Mouse (Mus musculus) spleen, postnatal 36 days (tissue): Measurements from ENCODE around the gene Cryba4.

Experiments used
- DNase-seq, 2 experiments: peaks; one replicate each; pipeline ENCODE4 v3.0.0; 2022; ENCODE audit warnings: low spot score in 2 of 2, mixed read lengths in 1 of 2

The Cryba4 gene

DNA sequence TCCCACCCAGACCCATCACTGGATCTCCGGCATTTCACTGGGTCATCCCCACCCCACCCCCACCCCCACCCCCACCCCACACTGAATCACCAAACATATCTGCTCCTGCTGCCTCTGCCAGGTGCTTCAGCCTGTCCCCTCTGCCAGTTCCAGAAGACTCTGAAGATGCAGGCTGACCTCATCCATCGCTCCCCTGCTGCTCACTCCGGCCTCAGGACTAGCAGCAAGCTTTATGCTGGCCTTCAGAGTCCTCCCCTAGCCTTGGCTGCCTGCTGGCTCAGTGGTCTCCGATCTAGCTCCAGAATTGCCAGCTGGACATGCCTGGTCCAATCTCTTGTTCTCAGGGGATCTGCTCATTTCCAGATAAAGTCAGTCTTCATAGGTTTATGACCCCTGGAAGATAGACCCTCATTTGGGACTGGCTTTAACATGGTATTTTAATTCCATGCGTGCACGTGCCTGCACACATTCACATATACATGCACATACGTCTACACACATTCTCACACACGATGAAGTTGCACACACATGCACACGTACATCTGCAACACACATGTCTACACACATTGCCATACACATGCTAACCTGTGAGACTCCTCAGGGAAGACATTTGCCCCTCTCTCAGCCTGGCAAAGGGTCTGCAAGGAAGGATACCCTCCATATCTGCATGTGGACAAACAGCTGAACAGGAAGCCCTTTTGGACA, 14.3 kb downstream of the Cryba4 start:
- no peak for DNase-seq

DNA sequence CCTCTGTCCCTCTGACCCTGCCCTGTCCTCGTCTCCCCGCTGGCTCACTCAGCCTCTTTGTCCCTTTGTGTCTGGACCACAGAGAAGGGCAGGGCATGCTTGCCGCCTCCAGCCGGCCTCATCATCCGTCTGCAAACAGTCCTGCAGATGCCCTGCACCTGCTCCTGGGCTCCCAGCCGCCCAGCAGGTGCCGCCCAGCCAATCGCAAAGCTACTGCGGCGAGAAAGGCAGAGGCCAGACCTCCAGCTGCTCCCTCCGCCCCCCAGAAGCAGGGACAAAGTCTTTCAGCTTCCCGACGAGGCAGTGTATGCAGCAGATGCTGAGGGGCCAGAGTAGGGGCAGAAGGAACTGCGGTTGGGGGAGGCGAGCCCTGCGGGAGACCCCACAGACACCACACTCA, 14.9 kb downstream of the Cryba4 start:
- DNase-seq = no peak

DNA sequence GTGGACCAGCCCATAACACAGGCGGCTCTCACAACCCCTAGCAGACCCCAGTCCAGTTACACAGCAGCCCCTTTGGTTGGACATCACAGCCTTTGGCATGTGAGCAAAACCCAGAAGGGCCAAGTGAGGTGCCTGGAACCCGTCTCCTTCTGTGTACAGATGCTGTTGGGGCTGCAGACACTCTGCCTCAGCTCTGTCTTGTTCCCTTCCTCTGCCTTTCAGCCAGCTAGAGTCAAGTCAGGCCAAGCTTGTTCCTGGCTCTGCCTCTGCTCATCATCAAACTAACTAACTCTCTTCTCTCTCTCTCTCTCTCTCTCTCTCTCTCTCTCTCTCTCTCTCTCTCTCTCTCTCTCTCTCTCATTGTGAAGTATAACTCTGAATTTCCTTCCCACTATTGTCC, 15.7 kb downstream of the Cryba4 start:
- no peak for DNase-seq

DNA sequence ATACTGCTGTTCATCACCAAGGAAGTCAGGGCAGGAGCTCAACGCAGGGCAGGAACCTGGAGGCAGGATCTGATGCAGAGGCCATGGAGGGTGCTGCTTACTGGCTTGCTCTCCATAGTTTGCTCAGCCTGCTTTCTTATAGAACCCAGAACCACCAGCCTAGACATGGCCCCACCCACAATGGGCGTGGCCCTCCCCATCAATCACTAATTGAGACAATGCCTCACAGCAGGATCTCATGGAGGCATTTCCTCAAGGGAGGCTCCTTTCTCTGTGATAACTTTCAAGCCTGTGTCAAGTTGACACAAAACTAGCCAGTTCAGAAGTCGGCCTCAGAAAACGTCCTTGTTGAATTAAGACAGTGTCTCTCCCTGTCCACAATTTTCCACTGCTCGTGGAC, 16.5 kb downstream of the Cryba4 start:
- no peak for DNase-seq

DNA sequence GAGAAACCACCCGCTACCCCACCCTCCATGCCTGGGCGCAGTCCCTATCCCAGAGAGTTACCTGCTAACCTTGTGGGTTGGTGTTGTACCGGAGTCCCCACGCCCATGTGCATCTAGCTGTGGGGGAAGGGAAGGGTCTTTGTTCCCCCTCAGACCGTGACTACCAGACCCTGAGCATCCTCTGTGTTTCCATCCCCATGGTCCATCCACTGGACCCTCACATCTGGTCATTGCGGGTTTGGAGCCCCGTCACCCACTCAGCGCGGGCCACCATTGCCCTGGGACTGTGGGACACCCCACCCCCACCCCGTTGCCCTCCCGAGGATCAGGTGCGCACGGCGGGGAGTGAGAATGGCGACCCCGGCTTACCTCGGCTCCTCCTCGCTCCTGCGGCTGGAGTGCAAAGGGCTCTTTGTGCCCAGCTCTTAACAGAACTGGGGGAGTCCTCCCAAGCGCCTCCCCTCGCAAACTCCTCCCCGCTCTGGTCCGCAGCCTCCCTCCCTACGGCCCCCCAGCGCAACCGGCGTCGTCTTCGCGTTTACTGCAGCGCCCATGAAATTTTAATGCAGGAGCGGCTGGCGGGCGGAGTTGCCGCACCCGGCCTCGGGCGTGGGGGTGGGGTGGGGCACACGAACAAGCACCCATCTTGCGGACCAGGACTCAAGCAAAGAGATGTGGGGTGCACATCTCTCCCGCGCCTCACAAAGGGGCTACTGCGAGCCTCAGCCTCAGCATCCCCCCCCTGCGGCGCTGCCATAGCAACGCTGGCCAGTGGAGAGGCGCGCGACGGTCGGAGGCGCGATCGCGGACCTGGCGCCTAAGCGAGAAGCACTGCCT, 23.9 kb downstream of the Cryba4 start:
- no peak for DNase-seq

DNA sequence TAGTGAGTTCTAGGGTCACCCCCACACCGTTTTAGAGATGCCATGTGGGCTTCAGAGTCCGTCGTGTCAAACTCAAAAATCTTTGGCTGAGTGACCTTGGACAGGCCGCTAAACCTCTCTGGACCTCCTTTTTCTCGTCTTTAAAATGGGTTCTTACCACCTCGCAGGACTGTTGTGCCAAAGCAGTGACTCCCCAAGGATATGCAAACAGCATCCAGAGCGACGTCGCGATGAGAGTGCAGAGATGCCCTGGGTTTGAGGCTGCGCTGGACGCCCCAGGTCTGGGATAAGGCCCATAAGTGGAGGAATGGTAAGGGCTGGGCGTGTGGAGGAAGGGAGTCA, 24.4 kb downstream of the Cryba4 start:
- DNase-seq = no peak

DNA sequence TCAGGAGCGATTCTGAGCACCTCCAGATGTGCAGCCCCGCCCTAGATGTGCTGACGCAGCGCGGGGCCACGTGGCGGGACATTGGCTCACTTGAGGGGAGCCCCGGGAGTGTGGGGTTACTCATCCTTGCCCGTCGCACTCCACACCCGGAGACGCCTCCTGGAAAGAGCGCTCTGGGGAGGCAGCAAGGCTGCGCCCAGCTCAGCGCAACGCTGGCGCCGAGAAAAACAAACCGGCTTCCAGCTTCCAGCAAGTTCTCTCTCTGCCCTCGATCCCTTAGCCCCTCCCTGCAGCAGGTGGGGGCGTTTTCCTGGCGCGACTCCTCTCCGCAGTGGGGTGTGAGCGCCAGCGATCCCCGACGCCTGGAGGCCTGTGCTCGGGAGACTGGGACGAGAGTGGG, 25.0 kb downstream of the Cryba4 start:
- no peak for DNase-seq

DNA sequence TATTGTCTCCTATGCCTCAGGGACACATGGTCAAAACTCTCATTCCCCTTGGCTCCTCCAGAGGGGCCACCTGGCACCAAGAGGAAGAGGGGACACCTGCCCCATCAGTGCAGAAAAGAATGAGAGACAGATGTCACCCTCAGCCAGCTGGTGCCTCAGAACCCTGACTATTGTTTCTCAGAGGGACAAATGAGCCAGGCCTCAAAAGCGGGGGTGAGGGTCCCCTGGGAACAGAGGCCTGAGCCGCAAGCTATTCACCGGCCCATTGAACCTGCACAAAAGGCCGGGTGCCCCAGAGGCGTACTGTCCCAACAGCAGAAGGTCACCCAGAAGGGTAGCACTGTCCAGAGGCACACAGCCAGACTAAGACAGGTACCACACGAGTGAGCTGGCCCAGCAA, 26.7 kb downstream of the Cryba4 start:
- DNase-seq = no peak

DNA sequence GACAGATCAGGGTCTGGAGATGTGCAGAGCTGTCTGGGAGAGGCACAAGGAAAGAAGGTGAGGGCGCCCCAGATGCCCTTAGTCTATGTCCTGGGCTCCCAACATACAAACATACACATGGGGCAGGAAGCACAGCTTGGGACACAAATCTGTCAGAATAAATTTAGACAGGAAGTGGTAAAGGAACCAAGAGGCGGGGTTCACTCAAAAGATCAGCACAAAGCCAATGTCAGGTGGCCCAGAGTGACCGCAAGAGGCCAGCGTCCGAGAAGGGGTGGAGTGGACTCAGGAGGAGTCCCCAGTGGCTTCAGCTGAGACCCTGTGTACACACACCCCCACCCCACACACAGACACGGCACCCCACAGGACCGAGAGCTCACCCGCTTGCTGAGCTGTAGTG, 32.1 kb downstream of the Cryba4 start:
- DNase-seq = no peak

DNA sequence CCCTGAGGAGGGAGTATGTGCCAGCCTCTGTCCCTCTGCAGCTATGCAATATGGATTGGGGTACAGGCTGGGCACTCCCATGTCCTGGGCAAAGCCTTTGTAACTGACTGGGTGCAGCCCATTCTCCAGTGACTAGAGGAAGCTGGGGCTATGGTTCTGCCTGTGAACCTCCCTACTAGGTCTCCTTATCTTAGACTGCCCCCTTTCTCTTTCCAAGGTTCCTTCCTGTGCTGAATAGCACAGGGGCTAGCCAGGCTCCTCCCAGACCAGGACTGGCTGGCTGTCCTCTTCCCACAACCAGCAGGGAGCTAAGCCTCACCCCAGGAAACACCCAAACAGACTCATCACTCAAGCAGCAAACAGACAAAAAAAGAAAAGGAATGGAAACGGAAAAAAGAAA, 32.9 kb downstream of the Cryba4 start:
- no peak for DNase-seq

DNA sequence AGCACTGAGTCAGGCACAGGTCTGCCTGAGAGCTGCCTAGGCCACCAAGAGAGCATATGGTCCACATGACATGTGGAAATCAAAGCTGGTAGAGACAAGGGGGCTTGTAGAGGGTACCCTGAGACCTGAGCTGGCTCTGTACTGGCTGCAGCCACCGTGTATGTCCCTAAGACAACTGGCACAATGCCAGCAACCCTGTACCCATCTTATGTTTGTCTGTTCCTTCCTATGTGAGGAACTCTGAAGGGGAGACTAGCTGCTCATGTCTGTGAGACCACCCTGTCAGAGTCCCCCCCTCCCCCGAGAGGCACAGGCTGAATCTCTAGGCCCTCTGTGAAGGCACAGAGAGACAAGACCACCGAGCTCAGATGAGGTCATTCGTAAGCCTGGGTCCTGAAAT, 33.6 kb downstream of the Cryba4 start:
- no peak for DNase-seq

DNA sequence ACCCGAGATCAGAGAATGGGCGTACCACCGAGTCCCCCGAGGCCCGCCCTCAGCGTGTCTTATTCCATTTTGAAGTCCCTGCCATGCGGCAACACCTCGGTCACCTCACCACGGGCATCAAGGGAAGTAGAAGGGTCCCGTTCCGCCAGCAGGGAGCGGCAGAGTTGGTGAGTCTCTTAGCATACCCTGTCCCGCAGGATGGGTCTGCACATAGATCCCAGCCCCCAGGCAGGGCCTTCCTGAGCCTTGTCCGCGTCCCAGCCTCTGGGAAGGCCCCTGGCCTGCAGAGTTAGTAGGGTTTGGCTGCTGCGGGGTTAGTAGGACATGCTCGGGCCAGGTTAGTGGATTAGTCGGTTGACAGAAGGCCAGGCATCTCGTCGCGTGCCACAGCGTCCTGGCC, 35.3 kb downstream of the Cryba4 start:
- DNase-seq = no peak

DNA sequence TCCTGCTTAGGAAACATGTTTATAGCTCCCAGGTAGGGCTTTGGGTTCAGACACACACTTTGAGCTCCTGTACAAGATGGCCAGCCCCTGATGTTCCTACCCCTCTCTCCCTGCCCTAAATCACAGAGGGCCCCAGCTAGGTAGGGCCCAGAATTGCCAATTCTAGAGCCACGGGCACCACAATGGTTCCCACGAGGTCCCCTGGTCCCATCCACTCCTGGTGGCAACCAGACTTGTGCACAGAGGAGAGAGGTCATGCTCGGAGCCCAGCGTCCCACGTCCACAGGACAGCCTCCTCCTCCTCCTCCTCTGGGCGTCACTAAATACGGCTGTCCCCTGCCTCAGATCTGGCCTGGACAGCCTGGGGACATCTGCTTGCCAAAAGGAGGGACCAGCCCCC, 36.0 kb downstream of the Cryba4 start:
- no peak for DNase-seq

DNA sequence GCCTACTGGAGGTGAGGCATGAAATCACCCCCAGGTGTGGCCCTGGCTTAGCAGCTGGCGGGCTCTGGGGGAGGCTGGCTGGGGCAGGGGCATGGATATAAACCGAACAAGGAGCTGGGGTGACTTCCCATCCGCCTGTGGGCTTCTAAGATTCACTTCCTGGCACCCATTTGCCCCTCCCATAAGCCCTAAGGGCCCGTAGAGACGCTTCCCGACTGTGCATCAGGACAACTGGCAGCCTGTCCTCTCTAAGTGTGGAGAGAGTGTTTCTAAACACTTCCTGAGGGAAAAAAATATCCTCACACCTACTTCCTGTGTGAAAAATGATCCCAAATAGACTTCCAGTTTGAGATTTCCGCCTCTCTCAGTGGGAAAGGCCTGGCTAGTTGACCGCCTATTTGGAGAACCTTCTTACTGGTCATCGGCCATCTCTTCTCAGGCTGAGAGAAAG, 36.5 kb downstream of the Cryba4 start:
- DNase-seq = no peak

DNA sequence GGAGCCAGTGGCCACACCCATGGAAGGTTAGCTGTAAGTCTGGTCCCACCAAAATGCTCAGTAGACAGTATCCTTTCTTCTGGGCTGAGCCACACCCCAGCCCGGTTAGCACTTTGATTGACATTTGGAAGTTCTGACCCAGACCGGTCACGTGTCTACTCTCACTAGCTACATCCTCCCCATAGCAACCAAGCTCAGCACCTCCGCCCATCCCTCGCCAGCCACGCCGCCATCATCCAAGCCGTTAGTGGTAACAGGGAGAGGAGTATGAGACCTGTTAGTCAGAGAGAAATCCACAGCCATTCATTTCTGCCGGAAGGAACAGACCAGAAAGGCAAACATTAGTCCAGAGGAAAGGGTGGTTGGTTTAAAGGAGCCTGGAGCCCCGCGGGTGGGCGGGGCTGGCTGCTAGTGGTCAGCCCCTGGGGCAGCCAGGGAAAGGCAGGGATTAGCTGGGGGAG, 37.0 kb downstream of the Cryba4 start:
- no peak for DNase-seq

DNA sequence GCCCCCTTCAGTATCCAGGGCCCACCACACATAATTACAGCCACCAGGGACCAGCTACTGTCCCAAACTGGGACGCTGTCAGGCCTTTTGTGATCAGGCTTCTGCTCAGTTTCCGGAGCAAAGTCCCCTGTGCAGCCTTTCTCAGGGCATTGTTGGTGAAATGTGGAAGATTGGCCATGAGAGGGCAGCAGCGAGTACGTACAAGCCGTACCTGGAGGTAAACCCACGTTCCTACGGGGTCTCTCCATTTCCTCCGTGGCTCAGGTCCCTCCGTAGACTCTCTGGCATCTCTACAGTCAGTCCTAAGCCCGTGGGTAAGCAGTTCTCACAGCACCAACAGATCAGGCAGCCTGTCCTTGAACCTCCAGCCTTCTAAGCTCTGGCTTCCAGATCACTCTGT, 37.9 kb downstream of the Cryba4 start:
- peak; percentile 30 to 46 for DNase-seq

DNA sequence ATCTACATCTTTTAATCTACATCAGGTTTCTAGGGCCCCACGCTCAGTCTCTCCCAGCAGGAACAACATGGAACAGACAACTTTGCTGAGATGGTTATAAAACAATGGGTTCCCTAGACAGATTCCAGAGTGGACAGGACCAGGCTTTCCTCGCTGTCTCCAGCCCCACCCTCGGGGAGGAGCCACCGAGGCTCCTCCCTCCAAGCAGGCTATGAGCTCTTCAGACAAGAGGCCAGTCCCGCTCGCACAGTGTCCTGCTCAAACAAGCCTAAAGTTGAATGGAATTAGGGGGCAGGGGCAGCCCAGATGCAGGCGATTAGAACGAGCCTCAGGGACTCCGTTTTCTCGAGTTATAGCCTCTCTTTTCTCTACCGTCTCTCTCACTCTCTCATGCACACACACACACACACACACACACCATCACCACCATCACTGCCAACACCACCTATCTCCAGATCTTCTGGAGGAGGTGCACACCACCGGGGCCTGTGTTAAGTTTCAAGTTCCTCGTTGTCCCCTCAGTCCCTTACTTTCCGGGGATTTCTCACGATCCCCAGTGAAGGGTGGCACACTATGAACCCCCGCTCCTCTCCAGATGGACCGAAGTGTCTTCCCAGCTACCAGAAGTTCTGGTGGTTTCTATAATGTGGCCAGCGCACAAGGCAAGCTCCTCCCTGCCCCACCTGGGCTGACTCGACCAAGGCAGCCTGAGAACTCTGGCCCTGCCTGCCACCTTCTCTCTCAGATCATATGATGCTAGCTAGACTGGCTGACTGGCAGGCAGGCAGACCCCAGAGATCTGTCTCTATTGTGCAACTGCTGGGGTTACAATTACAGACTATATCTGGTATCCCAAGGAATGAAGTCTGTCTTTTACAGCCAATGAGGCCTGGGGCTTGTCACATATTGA, 38.7 kb downstream of the Cryba4 start:
- no peak for DNase-seq

DNA sequence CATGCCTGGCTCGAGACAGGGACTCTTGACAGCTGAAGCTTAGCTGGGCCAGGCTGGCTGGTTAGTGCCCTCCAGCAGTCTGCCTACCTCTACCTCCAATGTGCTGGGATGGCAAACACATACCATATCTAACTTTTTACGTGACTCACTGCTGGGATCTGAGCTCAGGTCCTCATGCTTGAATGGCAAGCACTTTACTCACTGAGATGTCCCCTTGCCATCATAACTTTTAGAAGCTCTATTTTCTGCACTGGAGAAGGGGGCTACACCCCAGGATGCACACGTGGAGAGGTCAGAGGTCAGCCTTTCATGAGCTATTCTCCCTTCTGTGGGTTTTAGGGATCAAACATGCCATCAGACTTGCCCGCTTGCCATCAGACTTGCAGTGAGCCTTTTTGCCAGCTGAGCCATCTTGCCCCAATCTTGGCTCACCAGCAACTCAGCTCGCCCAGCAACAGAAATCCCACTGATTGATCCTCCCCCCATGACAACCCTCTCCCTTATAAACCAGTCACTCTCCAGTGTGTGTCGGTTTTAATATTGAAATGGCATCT, 39.5 kb downstream of the Cryba4 start:
- DNase-seq = no peak

DNA sequence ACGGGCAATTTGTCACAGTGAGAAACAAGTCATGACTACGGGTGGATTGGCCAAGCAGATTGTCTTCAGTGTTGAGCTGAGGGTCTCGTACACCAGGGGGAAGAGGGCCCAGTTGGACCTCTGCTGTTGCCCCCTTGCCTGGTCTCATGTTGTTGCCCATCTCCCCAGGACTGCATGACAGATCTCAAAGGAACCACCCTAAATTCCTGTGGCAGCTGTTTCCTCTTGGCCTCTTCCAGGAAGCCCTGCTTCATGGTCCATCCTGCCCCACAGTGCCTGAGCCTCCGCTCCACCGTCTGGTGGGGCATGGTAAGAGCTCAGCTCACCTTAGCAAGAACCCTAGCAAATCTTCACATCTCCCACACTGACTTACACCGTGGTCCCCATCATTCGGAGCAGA, 40.4 kb downstream of the Cryba4 start:
- no peak for DNase-seq

DNA sequence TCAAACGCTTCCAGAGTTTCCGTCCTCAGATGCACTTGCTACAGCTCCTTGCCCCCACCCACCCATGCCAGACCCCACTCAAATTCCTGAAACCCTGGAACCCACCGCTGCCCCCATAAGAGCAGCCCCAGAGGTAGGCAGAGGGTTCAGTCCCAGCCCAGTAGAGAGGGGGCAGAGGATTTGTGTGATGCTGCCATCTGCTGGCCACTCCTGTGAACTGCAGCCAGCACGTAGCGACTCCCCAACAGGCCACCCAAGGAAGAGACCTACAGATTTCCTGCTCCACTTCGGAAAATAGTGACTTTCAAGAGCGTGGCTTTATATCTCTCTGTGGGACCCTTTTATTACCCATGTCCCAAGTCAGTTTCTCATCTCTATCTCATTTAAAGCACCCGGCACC, 42.2 kb downstream of the Cryba4 start:
- DNase-seq = no peak

DNA sequence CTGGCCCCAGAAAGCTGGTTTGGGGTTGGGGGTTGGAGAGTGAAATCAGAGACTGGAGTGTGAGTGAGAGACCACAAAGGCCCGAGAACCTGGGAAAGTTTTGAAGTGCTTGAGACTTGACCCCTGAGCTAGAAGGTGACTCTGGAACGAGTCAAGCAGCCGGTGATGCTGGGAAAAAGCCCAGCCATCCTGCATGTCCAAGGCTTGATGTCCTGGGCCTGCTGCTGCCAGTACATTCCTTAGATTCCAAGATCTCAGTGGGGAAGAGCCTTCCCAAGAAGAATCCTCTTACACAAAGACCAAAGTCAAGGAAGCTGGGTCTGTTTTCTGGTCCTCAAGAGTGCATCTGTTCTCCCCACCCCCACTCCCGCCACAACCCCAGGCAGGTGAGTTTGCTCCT, 44.0 kb downstream of the Cryba4 start:
- no peak for DNase-seq
